Mouse (Mus musculus) small intestine, adult 2 months (tissue): ENCODE data around the gene Gdf9.

Experiments used
- CTCF ChIP-seq: fragments of 200-500 bp; IDR thresholded peaks from 2 replicates; pipeline ENCODE4 v1.5.1; 2012; ENCODE audit warnings: low read depth, mild to moderate bottlenecking, control low read depth, inconsistent platforms, low read length, moderate library complexity, mixed read lengths; ENCODE audit not compliant: insufficient replicate concordance, insufficient read length; ENCODE audit errors: extremely low read depth
- POLR2A ChIP-seq: fragments of 200-500 bp; IDR thresholded peaks from 2 replicates; pipeline ENCODE4 v1.6.1; 2012; ENCODE audit warnings: low read depth, mild to moderate bottlenecking, control low read depth, inconsistent platforms, low read length, moderate library complexity

DNA sequence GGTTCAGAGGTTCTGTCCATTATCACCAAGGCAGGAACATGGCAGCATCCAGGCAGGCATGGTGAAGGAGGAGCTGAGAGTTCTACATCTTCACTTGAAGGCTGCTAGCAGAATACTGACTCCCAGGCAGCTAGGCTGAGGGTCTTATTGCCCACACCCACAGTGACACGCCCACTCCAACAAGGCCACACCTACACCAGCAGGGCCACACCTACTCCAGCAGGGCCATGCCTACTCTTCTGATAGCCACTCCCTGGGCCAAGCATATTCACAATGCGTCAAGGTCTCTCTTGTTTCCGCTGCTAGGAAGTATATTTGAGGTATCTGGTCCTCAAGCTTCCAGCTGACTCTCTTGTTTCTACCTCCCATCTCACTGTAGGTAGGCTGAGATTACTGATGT, 28.2 kb downstream of the Gdf9 start:
- no peak for TF ChIP-seq CTCF
- TF ChIP-seq POLR2A, result no peak
